In genomic region chr12:100075715-100076114, GRCm38 (mm10) we compare ENCODE assay signal across 13 mouse cellular contexts.
"Had no signal": no experiment of that assay in that cellular context is flagged by ENCODE, and none has a peak within 500 bp of the region (broad histone marks: within the 10 kb centered on the region; RNA-seq: fewer than 3 reads in every experiment).

No protein-coding gene starts in this region.

- DNase-seq: kidney, adult 9 months; kidney, postnatal 10 days; kidney, postnatal 4 days; lung, adult 2 months; lung, postnatal 14 days; thymus, postnatal 4 days had no signal

- H3K9me3 ChIP-seq: limb, embryonic 10.5 days; liver, embryonic 15.5 days; midbrain, embryonic 13.5 days; neural tube, embryonic 13.5 days had no signal

- H3K27ac ChIP-seq: limb, embryonic 10.5 days; liver, embryonic 15.5 days; macrophage; midbrain, embryonic 13.5 days; neural tube, embryonic 13.5 days; stomach, postnatal 0 days had no signal

- ATAC-seq: midbrain, embryonic 13.5 days had no signal

- H3K4me1 ChIP-seq: liver, embryonic 15.5 days; neural tube, embryonic 13.5 days had no signal

- H3K9ac ChIP-seq: liver, embryonic 15.5 days; midbrain, embryonic 13.5 days; neural tube, embryonic 13.5 days had no signal

- H3K4me2 ChIP-seq: liver, embryonic 11.5 days; liver, embryonic 15.5 days; midbrain, embryonic 13.5 days; neural tube, embryonic 13.5 days had no signal

- H3K36me3 ChIP-seq: limb, embryonic 10.5 days; liver, embryonic 15.5 days; midbrain, embryonic 13.5 days; neural tube, embryonic 13.5 days had no signal

- H3K4me3 ChIP-seq: limb, embryonic 10.5 days; liver, embryonic 15.5 days; midbrain, embryonic 13.5 days; neural tube, embryonic 13.5 days had no signal

- H3K27me3 ChIP-seq: liver, embryonic 15.5 days; midbrain, embryonic 13.5 days; neural tube, embryonic 13.5 days had no signal
